In the genomic region with DNA sequence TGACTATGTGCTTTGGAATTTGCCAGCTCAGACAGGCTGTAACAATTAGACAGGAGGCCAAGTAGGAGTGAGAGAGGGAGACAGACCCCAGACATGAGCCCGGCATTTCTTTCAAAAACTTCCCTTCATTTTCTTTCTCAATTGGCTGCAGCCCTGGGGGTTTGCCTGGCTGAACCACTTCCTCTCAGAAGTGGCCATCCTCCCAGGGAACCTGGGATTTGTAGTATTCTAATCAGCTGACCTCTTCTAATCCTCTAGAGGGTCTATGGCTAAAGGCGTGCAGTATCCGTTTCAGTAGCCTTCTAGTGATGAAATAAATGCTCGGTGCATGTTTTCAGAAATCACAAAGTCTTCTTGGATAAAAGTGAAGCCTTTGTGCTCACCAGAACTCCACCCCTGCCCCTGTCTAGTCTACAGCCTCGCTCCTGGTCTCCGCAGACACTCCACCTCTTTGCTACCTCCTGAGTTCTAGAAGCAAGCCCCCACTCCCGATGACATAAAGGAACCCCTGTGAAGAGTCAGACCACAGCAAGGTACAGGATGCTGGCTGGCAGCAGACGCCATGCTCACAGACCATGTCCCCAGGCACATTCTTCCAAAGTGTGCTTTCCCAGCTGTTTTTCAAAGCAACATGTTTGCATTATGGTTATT, we compare ENCODE assay signal across 17 mouse cellular contexts. TPM values are rescaled to one million over a fixed set of nuclear protein-coding genes. Genes with fewer than 3 reads are reported as not detected.
DNase-seq lines count a peak whose midpoint lies in the region; ATAC-seq lines count a peak whose summit lies in the region.
"Had no signal": no experiment of that assay in that cellular context is flagged by ENCODE, and none has a peak within 500 bp of the region (broad histone marks: within the 10 kb centered on the region; RNA-seq: fewer than 3 reads in every experiment).

No protein-coding gene starts in this region.

- DNase-seq in kidney, postnatal 4 days: peak; percentile 29 to 41
- no peak for DNase-seq in kidney, adult 11 months
- DNase-seq in embryo, embryonic 9.5 days (ENCODE audit: extremely low spot score): peak; percentile 35
- no peak for DNase-seq in lung, adult 18-20 months
- no peak for DNase-seq in layer of hippocampus, adult 9-11 months
- DNase-seq: adrenal gland, postnatal 10 days; cerebellum, adult 9-10 months; heart, adult 2 months; kidney, adult 2 months; lung, embryonic 14.5 days had no signal

- no peaks in the 10 kb centered on the region for H3K9me3 ChIP-seq in hindbrain, embryonic 12.5 days (replicated peaks)
- no peaks in the 10 kb centered on the region for H3K9me3 ChIP-seq in midbrain, embryonic 13.5 days
- H3K9me3 ChIP-seq: forebrain, embryonic 12.5 days; hindbrain, embryonic 15.5 days; midbrain, embryonic 15.5 days had no signal

- H3K9ac ChIP-seq in hindbrain, embryonic 12.5 days: no peak overlapping the region
- no peak overlapping the region for H3K9ac ChIP-seq in midbrain, embryonic 13.5 days (replicated peaks)
- H3K9ac ChIP-seq: forebrain, embryonic 12.5 days; hindbrain, embryonic 15.5 days; lung, embryonic 14.5 days; midbrain, embryonic 15.5 days had no signal

- 0 out of 2 replicates have a peak overlapping the region, but pooled peaks have one; percentile 9 for H3K27ac ChIP-seq in hindbrain, embryonic 12.5 days
- no peak overlapping the region for H3K27ac ChIP-seq in midbrain, embryonic 13.5 days
- H3K27ac ChIP-seq: forebrain, embryonic 12.5 days; heart, adult 2 months; hindbrain, embryonic 15.5 days; midbrain, embryonic 15.5 days had no signal

- H3K4me3 ChIP-seq in hindbrain, embryonic 12.5 days: no peak overlapping the region
- no peak overlapping the region for H3K4me3 ChIP-seq in midbrain, embryonic 13.5 days (replicated peaks)
- H3K4me3 ChIP-seq: forebrain, embryonic 12.5 days; heart, adult 2 months; hindbrain, embryonic 15.5 days; midbrain, embryonic 15.5 days had no signal

- no peaks in the 10 kb centered on the region for H3K4me1 ChIP-seq in hindbrain, embryonic 12.5 days
- peaks cover 10% of the 10 kb centered on the region; the same call in 1 of the 2 replicates for H3K4me1 ChIP-seq in midbrain, embryonic 13.5 days (replicated peaks)
- H3K4me1 ChIP-seq: midbrain, embryonic 15.5 days had no signal

- no peaks in the 10 kb centered on the region for H3K36me3 ChIP-seq in hindbrain, embryonic 12.5 days
- H3K36me3 ChIP-seq in midbrain, embryonic 13.5 days: no peaks in the 10 kb centered on the region
- H3K36me3 ChIP-seq: forebrain, embryonic 12.5 days; hindbrain, embryonic 15.5 days; midbrain, embryonic 15.5 days had no signal

- WGBS in hindbrain, embryonic 12.5 days: 41% methylated on average over 8 of the region's 8 CpGs
- 32% methylated on average over 8 of the region's 8 CpGs for WGBS in midbrain, embryonic 13.5 days

- H3K27me3 ChIP-seq in hindbrain, embryonic 12.5 days: no peaks in the 10 kb centered on the region
- H3K27me3 ChIP-seq in midbrain, embryonic 13.5 days: no peaks in the 10 kb centered on the region
- H3K27me3 ChIP-seq: hindbrain, embryonic 15.5 days; midbrain, embryonic 15.5 days had no signal

- H3K4me2 ChIP-seq in hindbrain, embryonic 12.5 days (replicated peaks): no peak overlapping the region
- H3K4me2 ChIP-seq in midbrain, embryonic 13.5 days (replicated peaks): no peak overlapping the region
- H3K4me2 ChIP-seq: forebrain, embryonic 12.5 days; hindbrain, embryonic 15.5 days; lung, embryonic 14.5 days; midbrain, embryonic 15.5 days had no signal

- ATAC-seq in hindbrain, embryonic 12.5 days (ENCODE audit: low FRiP score): no peak
- no peak for ATAC-seq in midbrain, embryonic 13.5 days
- ATAC-seq: midbrain, embryonic 15.5 days had no signal

RNA-seq across cellular contexts. Expression of gene Kcnj1, which starts 45.3 kb away (rescaled TPM):
- not detected in 2 replicates for polyA plus RNA-seq in hindbrain, embryonic 12.5 days (2016; fragmentation: Nextera tagmentation; extraction: Ambion mirVana)
- polyA plus RNA-seq in midbrain, embryonic 13.5 days (2015; fragmentation: Nextera tagmentation; extraction: Ambion mirVana): not detected in 2 replicates
- polyA plus RNA-seq: forebrain, embryonic 12.5 days; heart, adult 2 months; hindbrain, embryonic 15.5 days; liver, adult 2 months; lung, embryonic 14.5 days; midbrain, embryonic 15.5 days; urinary bladder, adult 2 months had no signal

Comparison
In these comparisons a context has a peak if more than half of its experiments do, and no peak if none do; other contexts are left out.
1. DNase-seq: peak in kidney, postnatal 4 days (2 of 2) and embryo, embryonic 9.5 days (single experiment); none in kidney, adult 11 months (single experiment), lung, adult 18-20 months (0 of 2) and layer of hippocampus, adult 9-11 months (single experiment).